Mouse (Mus musculus): ENCODE results near the gene Olfml3.

Gene Olfml3

GRCm38 (mm10) chr3:103740342-103740741 is 2.5 kb upstream of the Olfml3 start:
- DNase-seq (ENCODE audit: low spot score): no peak

GRCm38 (mm10) chr3:103739329-103739728 is 1.5 kb upstream of the Olfml3 start, which contains the start of gene Gm10964:
Gene Gm10964 (plus strand): TSS chr3:103739366.
- no peak for DNase-seq (ENCODE audit: low spot score)

- no peak for DNase-seq (ENCODE audit: low spot score)
Measured at GRCm38 (mm10) chr3:103737061-103737754, 593 bp downstream of the Olfml3 start.

- no peak for DNase-seq (ENCODE audit: low spot score)
Measured at GRCm38 (mm10) chr3:103735776-103736600, 1.8 kb downstream of the Olfml3 start.

- no peak for DNase-seq (ENCODE audit: low spot score)
Measured at GRCm38 (mm10) chr3:103734696-103735519, 2.9 kb downstream of the Olfml3 start.

GRCm38 (mm10) chr3:103733799-103734695 is 3.8 kb downstream of the Olfml3 start:
- peak; percentile 34 for DNase-seq (ENCODE audit: low spot score)

GRCm38 (mm10) chr3:103733176-103733575 is 4.6 kb downstream of the Olfml3 start:
- no peak for DNase-seq (ENCODE audit: low spot score)

GRCm38 (mm10) chr3:103732116-103732515 is 5.7 kb downstream of the Olfml3 start:
- no peak for DNase-seq (ENCODE audit: low spot score)

GRCm38 (mm10) chr3:103729850-103730249 is 8.0 kb downstream of the Olfml3 start:
- no peak for DNase-seq (ENCODE audit: low spot score)

GRCm38 (mm10) chr3:103727813-103728326 is 9.9 kb downstream of the Olfml3 start:
- no peak for DNase-seq (ENCODE audit: low spot score)

GRCm38 (mm10) chr3:103726642-103727041 is 11.2 kb downstream of the Olfml3 start:
- DNase-seq (ENCODE audit: low spot score): no peak

- DNase-seq (ENCODE audit: low spot score): no peak
Measured at GRCm38 (mm10) chr3:103724137-103724536, 13.7 kb downstream of the Olfml3 start.

GRCm38 (mm10) chr3:103718728-103719127 is 19.1 kb downstream of the Olfml3 start:
- no peak for DNase-seq (ENCODE audit: low spot score)

GRCm38 (mm10) chr3:103716774-103717760 is 20.7 kb downstream of the Olfml3 start:
- DNase-seq (ENCODE audit: low spot score): no peak

GRCm38 (mm10) chr3:103715762-103716693 is 21.8 kb downstream of the Olfml3 start:
- DNase-seq (ENCODE audit: low spot score): peak; percentile 76

GRCm38 (mm10) chr3:103714942-103715341 is 22.9 kb downstream of the Olfml3 start:
- DNase-seq (ENCODE audit: low spot score): no peak

GRCm38 (mm10) chr3:103714236-103714875 is 23.4 kb downstream of the Olfml3 start:
- no peak for DNase-seq (ENCODE audit: low spot score)

- DNase-seq (ENCODE audit: low spot score): no peak
Measured at GRCm38 (mm10) chr3:103712196-103712595, 25.6 kb downstream of the Olfml3 start.

Measured in retina, embryonic 14.5 days (tissue).